Mouse (Mus musculus) heart, adult 2 months (tissue): ENCODE results near the gene Cnot2. TPM values are rescaled to one million over a fixed set of nuclear protein-coding genes. Genes with fewer than 3 reads are reported as not detected.

Source experiments
- DNase-seq, 2 experiments: peaks; one replicate each; pipeline ENCODE4 v3.0.0; 2021
- H3K27ac ChIP-seq: fragments of 200-600 bp; 2 replicates; pipeline ENCODE4 v1.8.1; 2022
- H3K27me3 ChIP-seq: fragments of 200-500 bp; 2 replicates; pipeline ENCODE4 v1.6.1; 2012; ENCODE audit warnings: mild to moderate bottlenecking, low read length, inconsistent platforms, mixed read lengths; ENCODE audit not compliant: control insufficient read depth, insufficient read depth
- H3K36me3 ChIP-seq: fragments of 200-500 bp; 2 replicates; pipeline ENCODE4 v1.6.1; 2012; ENCODE audit warnings: low read length, inconsistent platforms; ENCODE audit not compliant: control insufficient read depth, insufficient read depth
- H3K4me1 ChIP-seq: fragments of 200-500 bp; 2 replicates; pipeline ENCODE4 v1.6.1; 2011; ENCODE audit warnings: low read length; ENCODE audit not compliant: control insufficient read depth, insufficient read depth
- H3K4me3 ChIP-seq: fragments of 200-600 bp; 2 replicates; pipeline ENCODE4 v1.8.1; 2022
- H3K79me2 ChIP-seq: fragments of 200-500 bp; replicated peaks from 2 replicates; pipeline ENCODE4 v1.6.1; 2012; ENCODE audit warnings: mild to moderate bottlenecking, inconsistent platforms, low read length, moderate library complexity, mixed read lengths; ENCODE audit not compliant: control insufficient read depth, insufficient read depth
- H3K9ac ChIP-seq: fragments of 200-500 bp; 2 replicates; pipeline ENCODE4 v1.6.1; 2012; ENCODE audit warnings: low read depth, mild to moderate bottlenecking, control low read depth, inconsistent platforms, low read length, mixed read lengths
- CTCF ChIP-seq: fragments of 200-600 bp; IDR thresholded peaks from 2 replicates; pipeline ENCODE4 v1.8.1; 2022; ENCODE audit warnings: antibody characterized with exemption, mild to moderate bottlenecking, moderate library complexity
- EP300 ChIP-seq: fragments of 200-500 bp; IDR thresholded peaks from 2 replicates; pipeline ENCODE4 v1.6.1; 2011; ENCODE audit warnings: low read depth, low read length, control low read depth; ENCODE audit not compliant: insufficient read depth
- POLR2A ChIP-seq: fragments of 200-500 bp; IDR thresholded peaks from 2 replicates; pipeline ENCODE4 v1.6.1; 2011; ENCODE audit warnings: mild to moderate bottlenecking, low read depth, low read length, control low read depth; ENCODE audit not compliant: insufficient read depth
- WGBS: fragments of 180-500 bp; shearing (Covaris S2); methylation state at CpG from one replicate; pipeline ENCODE4 v1.1.7; 2018; 5-methylcytosine and 5-hydroxymethylcytosine counted together
- intact Hi-C: fragments of 180-260 bp; cut with DNase I; formaldehyde crosslinking; loops from one replicate; pipeline ENCODE4 v1.15.1; 2025
- polyA plus RNA-seq: library from polyadenylated mRNA; depleted of rRNA; stranded (reverse); fragments of >200 nt; gene quantifications from 2 replicates; pipeline ENCODE4 v1.2.3, GENCODE M21; 2012
- total RNA-seq, 2 experiments: library from RNA; stranded (reverse); gene quantifications; 2 replicates each; pipeline ENCODE4 v1.2.3; 2021

Cnot2 gene
- total and polyA plus RNA-seq, 3 experiments, result 19.4 to 38.3 (median 35.1) TPM

- no peak overlapping the region for H3K27ac ChIP-seq
- intact Hi-C loops, result no loop called here
- no peaks in the 10 kb centered on the region for H3K4me1 ChIP-seq
- DNase-seq, result no peak
- 88% methylated on average over 5 of the region's 5 CpGs for WGBS
- no peaks in the 10 kb centered on the region for H3K36me3 ChIP-seq
- H3K9ac ChIP-seq, result no peak overlapping the region
- no peak overlapping the region for H3K4me3 ChIP-seq
- H3K27me3 ChIP-seq, result peaks cover 1% of the 10 kb centered on the region
- TF ChIP-seq CTCF, result no peak
- no peak for TF ChIP-seq POLR2A
- TF ChIP-seq EP300, result no peak
- H3K79me2 ChIP-seq, result no peaks in the 10 kb centered on the region
Measured at GRCm38 (mm10) chr10:116468094-116468493, 113.2 kb downstream of the Cnot2 start.

GRCm38 (mm10) chr10:116463753-116464345 lies 117.5 kb downstream of the Cnot2 start:
- 91% methylated on average over 12 of the region's 12 CpGs for WGBS
- H3K36me3 ChIP-seq, result no peaks in the 10 kb centered on the region
- H3K9ac ChIP-seq, result no peak overlapping the region
- no peak overlapping the region for H3K27ac ChIP-seq
- H3K4me1 ChIP-seq, result no peaks in the 10 kb centered on the region
- no peak for DNase-seq
- no peak overlapping the region for H3K4me3 ChIP-seq
- no peaks in the 10 kb centered on the region for H3K79me2 ChIP-seq
- no peaks in the 10 kb centered on the region for H3K27me3 ChIP-seq
- 0 out of 2 replicates have a peak, but pooled peaks have one; percentile 11 for TF ChIP-seq CTCF
- TF ChIP-seq EP300, result no peak
- TF ChIP-seq POLR2A, result no peak
- intact Hi-C loops, result loop anchor here (5.0 kb wide), 1 partner anchor 383 kb away; no protein-coding TSS in a partner anchor

GRCm38 (mm10) chr10:116461443-116461842 lies 119.9 kb downstream of the Cnot2 start:
- Histone ChIP-seq H3K4me1 (no peaks in the 10 kb centered on the region), H3K27me3 (no peaks in the 10 kb centered on the region), H3K4me3 (no peak overlapping the region), H3K27ac (no peak overlapping the region), H3K9ac (no peak overlapping the region), H3K36me3 (no peaks in the 10 kb centered on the region), H3K79me2 (no peaks in the 10 kb centered on the region)
- 95% methylated on average over 9 of the region's 9 CpGs for WGBS
- no peak for TF ChIP-seq POLR2A
- TF ChIP-seq EP300, result no peak
- no peak for TF ChIP-seq CTCF
- intact Hi-C loops, result loop anchor here (5.0 kb wide), 1 partner anchor 386 kb away; no protein-coding TSS in a partner anchor
- DNase-seq, result no peak

GRCm38 (mm10) chr10:116458786-116459185 lies 122.5 kb downstream of the Cnot2 start:
- intact Hi-C loops, result no loop called here
- H3K4me3 ChIP-seq, result no peak overlapping the region
- 91% methylated on average over 9 of the region's 9 CpGs for WGBS

GRCm38 (mm10) chr10:116452771-116453170 lies 128.5 kb downstream of the Cnot2 start:
- DNase-seq, result peak in 1 of 2 experiments; percentile 2
- WGBS, result 97% methylated on average over 7 of the region's 7 CpGs
- Histone ChIP-seq H3K79me2 (no peaks in the 10 kb centered on the region), H3K4me3 (no peak overlapping the region), H3K36me3 (no peaks in the 10 kb centered on the region), H3K9ac (no peak overlapping the region), H3K27ac (no peak overlapping the region), H3K27me3 (no peaks in the 10 kb centered on the region), H3K4me1 (no peaks in the 10 kb centered on the region)
- intact Hi-C loops, result no loop called here
- TF ChIP-seq CTCF, result peak; percentile 8; the same call in 1 of the 2 replicates
- TF ChIP-seq EP300, result no peak
- TF ChIP-seq POLR2A, result no peak

More at GRCm38 (mm10) chr10:116458786-116459185, 122.5 kb downstream of the Cnot2 start:
- H3K27ac ChIP-seq, result no peak overlapping the region
- TF ChIP-seq EP300 (no peak), CTCF (no peak), POLR2A (no peak)
- no peaks in the 10 kb centered on the region for H3K36me3 ChIP-seq
- no peaks in the 10 kb centered on the region for H3K79me2 ChIP-seq
- no peaks in the 10 kb centered on the region for H3K27me3 ChIP-seq
- no peaks in the 10 kb centered on the region for H3K4me1 ChIP-seq
- DNase-seq, result no peak
- H3K9ac ChIP-seq, result no peak overlapping the region

- H3K27ac ChIP-seq, result no peak overlapping the region
- no peaks in the 10 kb centered on the region for H3K4me1 ChIP-seq
- intact Hi-C loops, result no loop called here
- H3K9ac ChIP-seq, result no peak overlapping the region
- no peak for TF ChIP-seq CTCF
- no peak for TF ChIP-seq POLR2A
- TF ChIP-seq EP300, result no peak
- peak in 1 of 2 experiments; percentile 7 for DNase-seq
- no peak overlapping the region for H3K4me3 ChIP-seq
- 43% methylated on average over 9 of the region's 9 CpGs for WGBS
- H3K27me3 ChIP-seq, result no peaks in the 10 kb centered on the region
- no peaks in the 10 kb centered on the region for H3K36me3 ChIP-seq
- no peaks in the 10 kb centered on the region for H3K79me2 ChIP-seq
Measured at GRCm38 (mm10) chr10:116450621-116451020, 130.7 kb downstream of the Cnot2 start.
